Mouse (Mus musculus) spleen, adult 2 months (tissue): ENCODE measurements around the gene Eif4g3. TPM values are rescaled to one million over a fixed set of nuclear protein-coding genes. Genes with fewer than 3 reads are reported as not detected.

Experiments used
- DNase-seq, 2 experiments: peaks; one replicate each; pipeline versions ENCODE4 v3.0.0 to v3.0.0-alpha.2; 2012 to 2021; ENCODE audit warnings: low spot score in 2 of 2, low read depth in 1 of 2
- H3K27ac ChIP-seq: fragments of 200-500 bp; 2 replicates; pipeline ENCODE4 v1.5.1; 2012; ENCODE audit warnings: low read length, inconsistent platforms; ENCODE audit not compliant: insufficient read depth
- H3K27me3 ChIP-seq: fragments of 200-500 bp; 2 replicates; pipeline ENCODE4 v1.6.1; 2012; ENCODE audit warnings: mild to moderate bottlenecking, moderate library complexity, low read length, inconsistent platforms; ENCODE audit not compliant: control insufficient read depth, insufficient read depth
- H3K36me3 ChIP-seq: fragments of 200-500 bp; 2 replicates; pipeline ENCODE4 v1.6.1; 2012; ENCODE audit warnings: mild to moderate bottlenecking, low read length, inconsistent platforms; ENCODE audit not compliant: control insufficient read depth, insufficient read depth
- H3K4me1 ChIP-seq: fragments of 200-500 bp; 2 replicates; pipeline ENCODE4 v1.6.1; 2011; ENCODE audit warnings: inconsistent platforms; ENCODE audit not compliant: control insufficient read depth, insufficient read depth, insufficient read length
- H3K4me3 ChIP-seq: fragments of 200-500 bp; 2 replicates; pipeline ENCODE4 v1.5.1; 2011; ENCODE audit warnings: mild to moderate bottlenecking, inconsistent platforms; ENCODE audit not compliant: insufficient read depth, insufficient read length; ENCODE audit errors: extremely low read depth
- CTCF ChIP-seq: fragments of 200-500 bp; IDR thresholded peaks from 2 replicates; pipeline ENCODE4 v1.5.1; 2011; ENCODE audit warnings: mild to moderate bottlenecking, inconsistent platforms; ENCODE audit not compliant: insufficient read depth, insufficient read length, insufficient replicate concordance; ENCODE audit errors: extremely low read depth
- POLR2A ChIP-seq: fragments of 200-500 bp; IDR thresholded peaks from 2 replicates; pipeline ENCODE4 v1.6.1; 2011; ENCODE audit warnings: low read depth, low read length, inconsistent platforms
- WGBS: fragments of 180-500 bp; shearing (Covaris S2); methylation state at CpG from one replicate; pipeline ENCODE4 v1.1.7; 2018; 5-methylcytosine and 5-hydroxymethylcytosine counted together
- polyA plus RNA-seq: library from polyadenylated mRNA; depleted of rRNA; stranded (reverse); fragments of >200 nt; gene quantifications from 2 replicates; pipeline ENCODE4 v1.2.3, GENCODE M21; 2012

Eif4g3 gene
- polyA plus RNA-seq, 1 experiment, result 48.9 TPM

- Histone ChIP-seq H3K27me3 (no peaks in the 10 kb centered on the region), H3K4me1 (peaks cover 8% of the 10 kb centered on the region), H3K4me3 (no peak overlapping the region), H3K27ac (no peak overlapping the region), H3K36me3 (peaks cover 17% of the 10 kb centered on the region)
- DNase-seq, result no peak
- TF ChIP-seq CTCF, result no peak
- TF ChIP-seq POLR2A, result no peak
- WGBS, result 86% methylated on average over 4 of the region's 4 CpGs
These were observed 5.4 kb downstream of the Eif4g3 start for GRCm38 (mm10) chr4:137998232-137998631.

GRCm38 (mm10) chr4:138000682-138001081 is 7.9 kb downstream of the Eif4g3 start:
- DNase-seq, result no peak

GRCm38 (mm10) chr4:138003909-138004610 is 11.2 kb downstream of the Eif4g3 start:
- WGBS, result 93% methylated on average over 11 of the region's 11 CpGs
- H3K4me1 ChIP-seq, result no peaks in the 10 kb centered on the region
- no peak for DNase-seq
- no peak overlapping the region for H3K4me3 ChIP-seq
- no peak for TF ChIP-seq CTCF
- no peak for TF ChIP-seq POLR2A
- no peaks in the 10 kb centered on the region for H3K27me3 ChIP-seq
- peaks cover 9% of the 10 kb centered on the region for H3K36me3 ChIP-seq
- H3K27ac ChIP-seq, result no peak overlapping the region

More at GRCm38 (mm10) chr4:138000682-138001081, 7.9 kb downstream of the Eif4g3 start:
- no peak for TF ChIP-seq CTCF
- no peak for TF ChIP-seq POLR2A
- Histone ChIP-seq H3K27ac (no peak overlapping the region), H3K4me1 (peaks cover 1% of the 10 kb centered on the region; the same call in 1 of the 2 replicates), H3K36me3 (peaks cover 24% of the 10 kb centered on the region), H3K4me3 (no peak overlapping the region), H3K27me3 (no peaks in the 10 kb centered on the region)
- WGBS, result 79% methylated on average over 7 of the region's 7 CpGs

GRCm38 (mm10) chr4:138005781-138006180 is 13.0 kb downstream of the Eif4g3 start:
- no peak for DNase-seq
- H3K4me1 ChIP-seq, result no peaks in the 10 kb centered on the region
- H3K27ac ChIP-seq, result no peak overlapping the region
- TF ChIP-seq CTCF (no peak), POLR2A (no peak)
- 97% methylated on average over 1 of the region's 1 CpGs for WGBS
- H3K4me3 ChIP-seq, result no peak overlapping the region
- H3K27me3 ChIP-seq, result no peaks in the 10 kb centered on the region
- peaks cover 10% of the 10 kb centered on the region for H3K36me3 ChIP-seq

GRCm38 (mm10) chr4:138006951-138007613 is 14.3 kb downstream of the Eif4g3 start:
- WGBS, result 86% methylated on average over 9 of the region's 9 CpGs
- DNase-seq, result no peak

GRCm38 (mm10) chr4:138008646-138009045 is 15.8 kb downstream of the Eif4g3 start:
- no peak for DNase-seq
- Histone ChIP-seq H3K4me3 (no peak overlapping the region), H3K36me3 (peaks cover 9% of the 10 kb centered on the region), H3K27me3 (no peaks in the 10 kb centered on the region), H3K4me1 (no peaks in the 10 kb centered on the region), H3K27ac (no peak overlapping the region)
- TF ChIP-seq POLR2A, result no peak
- no peak for TF ChIP-seq CTCF
- 96% methylated on average over 6 of the region's 6 CpGs for WGBS

More at GRCm38 (mm10) chr4:138006951-138007613, 14.3 kb downstream of the Eif4g3 start:
- H3K27ac ChIP-seq, result no peak overlapping the region
- no peak overlapping the region for H3K4me3 ChIP-seq
- TF ChIP-seq CTCF (no peak), POLR2A (no peak)
- H3K36me3 ChIP-seq, result peaks cover 8% of the 10 kb centered on the region
- H3K4me1 ChIP-seq, result no peaks in the 10 kb centered on the region
- H3K27me3 ChIP-seq, result no peaks in the 10 kb centered on the region
